ENCODE assay signal across 8 mouse cellular contexts in genomic region chr16:15294911-15295659, GRCm38 (mm10). TPM values are rescaled to one million over a fixed set of nuclear protein-coding genes. Genes with fewer than 3 reads are reported as not detected.
A peak's percentile ranks its signal among the peaks of the same experiment; 100 is the strongest.
DNase-seq lines count a peak whose midpoint lies in the region; ATAC-seq and TF ChIP-seq lines count a peak whose summit lies in the region.

No protein-coding gene starts in this region.

- H3K4me3 ChIP-seq in hindbrain, postnatal 0 days (ENCODE audit: low read length): no peak overlapping the region

- peak; percentile 33 to 54 for DNase-seq in cerebellum, postnatal 10 days
- no peak for DNase-seq in cerebellum, postnatal 36 days
- DNase-seq in ovary, postnatal 14 days (ENCODE audit: low spot score): peak; percentile 25
- DNase-seq in ovary, postnatal 36 days (ENCODE audit: low spot score): no peak
- peak; percentile 54 for DNase-seq in hindbrain, postnatal 0 days (ENCODE audit: low spot score)
- peak; percentile 22 for DNase-seq in lung, postnatal 25 days (ENCODE audit: low spot score)
- no peak for DNase-seq in spleen, postnatal 14 days (ENCODE audit: low spot score in 2 of 2)

- H3K9ac ChIP-seq in hindbrain, postnatal 0 days (replicated peaks; ENCODE audit: low read length): no peak overlapping the region

- peak; percentile 32; the same call in 1 of the 2 replicates for ATAC-seq in hindbrain, postnatal 0 days
- no peak for ATAC-seq in megakaryocyte, adult 5-6 weeks (ENCODE audit: poor library complexity, severe bottlenecking)

- no peaks in the 10 kb centered on the region for H3K4me1 ChIP-seq in hindbrain, postnatal 0 days (ENCODE audit: insufficient read depth, low read length)

- peak; percentile 63 for TF ChIP-seq CTCF in hindbrain, postnatal 0 days (IDR thresholded peaks at IDR 0.05; ENCODE audit: low read depth)

- no peaks in the 10 kb centered on the region for H3K36me3 ChIP-seq in hindbrain, postnatal 0 days (ENCODE audit: insufficient read depth, low read length)

- 73% methylated on average over 8 of the region's 8 CpGs for WGBS in hindbrain, postnatal 0 days

- H3K27me3 ChIP-seq in hindbrain, postnatal 0 days (ENCODE audit: insufficient read depth, low read length): no peaks in the 10 kb centered on the region

- H3K27ac ChIP-seq in hindbrain, postnatal 0 days: no peak overlapping the region

- H3K9me3 ChIP-seq in hindbrain, postnatal 0 days (ENCODE audit: low read length): no peaks in the 10 kb centered on the region

- H3K4me2 ChIP-seq in hindbrain, postnatal 0 days (ENCODE audit: low read depth, low read length): no peak overlapping the region

RNA-seq across cellular contexts. Expression of gene Gm21897, which starts 22.2 kb away (rescaled TPM):
- not detected in 2 replicates for total RNA-seq in hindbrain, postnatal 0 days (2014; rRNA removed)
- polyA plus RNA-seq in hindbrain, postnatal 0 days (2015; fragmentation: Nextera tagmentation; extraction: Ambion mirVana): not detected in 2 replicates
- not detected in 2 replicates for total RNA-seq in megakaryocyte, adult 5-6 weeks (2015)
- total RNA-seq in megakaryocyte, adult 5-6 weeks (2017): not detected in 2 replicates

Comparison
In these comparisons a context has a peak if more than half of its experiments do, and no peak if none do; other contexts are left out.
1. DNase-seq: peak in cerebellum, postnatal 10 days (2 of 2), ovary, postnatal 14 days (single experiment), hindbrain, postnatal 0 days (single experiment) and lung, postnatal 25 days (single experiment); none in cerebellum, postnatal 36 days (0 of 2), ovary, postnatal 36 days (single experiment) and spleen, postnatal 14 days (0 of 2).